Mouse (Mus musculus) heart, adult 18-20 months (tissue): ENCODE measurements at regions not wholly inside any gene's neighbourhood (a gene's known extent, or its start where the extent isn't known, plus 50 kb on each side); places are given as distances from the start of the nearest gene placed in this dataset.

ENCODE experiments used
- DNase-seq, 2 experiments: peaks; one replicate each; pipeline ENCODE4 v3.0.0; 2021 to 2022; ENCODE audit warnings: mixed read lengths in 1 of 2

- no peak for DNase-seq
Measured at GRCm38 (mm10) chr2:74463407-74463806, 115.8 kb downstream of the Lnpk start.

DNA sequence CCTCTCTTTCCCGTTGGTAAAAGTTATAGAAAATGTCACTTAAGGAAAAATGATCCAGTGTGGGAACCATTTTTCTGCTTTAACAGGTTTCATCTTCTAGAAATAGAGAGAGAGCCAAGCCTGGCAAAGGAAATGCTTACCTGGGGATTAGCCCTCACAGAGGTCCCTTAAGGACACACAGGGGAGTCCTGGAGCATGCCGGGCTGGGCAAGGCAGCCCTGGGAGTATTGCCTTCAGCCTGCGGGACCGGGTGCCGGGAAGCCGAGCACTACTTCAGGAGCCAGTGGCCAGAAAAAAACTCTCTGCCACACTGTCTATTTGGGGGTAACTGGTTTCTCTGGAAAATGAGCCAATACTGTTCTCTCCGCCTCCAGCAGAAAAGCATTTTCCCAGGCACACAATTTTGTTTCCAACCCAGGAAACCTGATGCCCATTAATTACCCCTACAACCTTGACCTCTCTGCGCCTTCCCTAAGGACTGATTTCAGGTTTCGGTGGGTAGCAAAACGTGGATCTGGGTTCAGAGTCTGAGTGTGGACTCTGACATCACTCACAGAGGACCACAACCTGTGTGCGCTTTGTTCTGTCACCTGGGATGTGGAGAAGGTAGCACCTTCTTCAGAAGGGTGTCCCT, 117.9 kb downstream of the Lnpk start:
- no peak for DNase-seq

DNA sequence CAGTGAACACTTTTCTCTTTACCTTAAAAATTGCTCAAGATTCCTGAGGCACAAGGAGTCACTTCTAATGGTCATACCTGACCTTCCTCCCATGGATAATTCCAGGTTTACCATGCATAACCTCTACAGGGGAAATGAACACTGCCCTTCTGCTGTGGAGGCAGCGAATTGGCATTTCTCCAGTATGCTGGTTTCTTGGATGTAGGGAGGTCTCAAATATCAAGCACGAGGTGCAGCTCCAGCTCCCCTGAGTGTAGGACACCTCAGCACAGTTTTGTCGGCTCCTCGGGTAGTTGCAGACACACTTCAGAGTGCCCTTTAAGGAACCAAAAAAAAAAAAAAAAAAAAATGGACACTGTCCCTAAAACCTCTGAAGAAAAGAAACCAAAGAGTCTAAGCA, 124.8 kb downstream of the Lnpk start:
- no peak for DNase-seq

DNA sequence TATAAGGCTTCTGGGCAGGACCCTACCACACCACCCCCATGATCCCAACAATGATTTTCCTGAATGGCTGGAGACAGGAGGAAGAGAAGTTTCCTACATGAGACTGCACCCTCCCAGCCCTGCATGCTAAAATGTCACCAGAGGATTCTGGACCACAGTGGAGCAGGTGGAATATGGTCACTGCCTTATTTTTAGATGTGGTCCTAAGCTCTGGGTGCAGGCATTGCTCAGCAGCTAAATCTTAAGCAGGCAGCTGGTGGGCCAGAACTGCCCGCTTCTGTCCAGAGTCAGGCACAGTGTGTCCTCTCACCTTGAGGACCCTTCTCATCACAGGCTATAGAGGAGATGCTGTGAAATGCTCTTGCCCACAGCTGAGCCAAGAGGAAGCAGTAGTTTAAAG, 126.6 kb downstream of the Lnpk start:
- no peak for DNase-seq

GRCm38 (mm10) chr2:74451578-74451977, 127.7 kb downstream of the Lnpk start:
- peak; percentile 20 to 29 for DNase-seq

- no peak for DNase-seq
Measured at GRCm38 (mm10) chr2:74451038-74451437, 128.2 kb downstream of the Lnpk start.

DNA sequence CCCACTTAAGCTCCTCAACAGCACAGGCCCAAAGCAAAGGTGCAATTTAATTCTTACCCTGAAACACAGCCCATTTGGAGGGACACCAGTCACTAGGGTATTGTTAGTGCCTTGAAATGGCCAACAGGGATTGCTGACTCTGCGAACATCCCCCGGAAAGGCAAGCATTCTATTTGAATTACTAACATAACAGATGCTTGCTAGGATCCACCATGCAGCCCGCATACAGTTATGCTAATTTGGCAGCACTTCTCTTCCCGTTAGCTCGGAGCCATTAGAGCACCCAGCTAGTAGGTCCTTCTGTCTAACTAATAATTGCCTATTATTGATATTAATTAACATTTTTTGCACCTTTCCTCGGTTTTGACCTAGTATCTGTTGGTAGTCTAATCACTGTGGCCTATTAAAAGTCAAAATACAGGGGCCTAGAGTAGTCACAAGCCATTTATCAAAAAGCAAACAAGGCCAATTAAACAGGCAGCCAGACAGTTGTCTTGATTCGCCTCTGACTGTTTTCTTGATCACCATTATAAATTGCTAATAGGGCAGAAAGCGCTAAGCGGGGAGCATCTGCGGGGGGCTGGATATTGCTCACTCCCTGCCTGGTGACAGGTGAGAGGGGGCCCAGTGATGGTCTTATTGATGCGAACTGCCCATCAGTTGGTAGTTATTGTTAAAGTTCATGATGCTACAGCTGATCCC, 129.0 kb downstream of the Lnpk start:
- DNase-seq: no peak

DNA sequence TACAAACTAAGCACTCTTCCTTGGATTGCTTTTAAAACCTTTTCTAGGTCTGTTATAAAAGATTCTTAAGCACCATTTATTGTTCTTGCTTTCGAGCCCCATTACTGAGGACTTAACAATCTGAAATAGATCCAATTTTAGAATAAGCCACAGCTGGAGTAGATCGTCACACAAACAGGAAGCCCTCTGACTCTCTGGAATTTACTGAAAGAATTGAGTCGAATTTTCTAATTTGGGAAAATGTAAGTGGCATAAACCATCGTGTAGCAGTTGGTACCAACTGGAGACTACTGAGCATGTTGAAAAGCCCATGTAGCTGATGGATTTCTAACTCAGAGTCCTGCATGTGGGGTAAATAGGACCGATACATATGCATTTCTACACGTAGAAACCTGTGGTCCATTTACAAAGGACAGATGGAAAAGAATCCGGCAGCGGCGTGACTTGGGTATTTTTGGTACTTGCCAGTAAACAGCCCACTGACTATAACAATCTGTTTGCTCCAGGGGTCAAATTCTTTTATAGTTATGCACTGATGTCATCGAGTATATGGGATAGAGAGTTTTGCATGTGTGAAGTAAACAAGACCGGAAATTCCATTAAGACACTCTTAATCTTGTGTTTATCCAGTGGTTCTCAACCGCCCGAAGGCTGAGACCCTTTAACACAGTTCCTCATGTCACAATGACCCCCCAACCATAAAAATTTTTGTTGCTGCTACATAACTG, 143.9 kb downstream of the Lnpk start:
- peak; percentile 5 to 14 for DNase-seq

DNA sequence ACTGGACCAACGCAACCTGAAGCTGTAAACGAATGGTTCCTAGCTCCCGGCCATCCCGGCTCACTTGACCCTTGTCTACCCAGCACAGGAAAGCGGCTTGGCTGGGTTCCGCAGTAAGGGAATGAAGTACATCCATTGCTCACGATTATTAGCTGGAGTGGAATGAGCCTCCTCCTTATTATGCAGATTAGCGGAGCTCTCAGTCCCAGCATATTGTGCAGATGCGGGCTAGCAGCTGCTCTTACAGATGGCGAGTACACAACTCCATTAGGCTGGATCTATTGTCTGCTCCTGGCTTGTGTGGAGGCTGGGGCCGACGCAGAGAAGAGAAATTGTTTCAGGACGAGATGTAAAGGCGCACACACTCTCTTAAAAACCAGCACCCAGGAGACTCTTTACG, 152.5 kb downstream of the Lnpk start:
- DNase-seq: no peak

- DNase-seq: no peak
Measured at GRCm38 (mm10) chr2:74424726-74425125, 154.5 kb downstream of the Lnpk start.

GRCm38 (mm10) chr2:74416097-74416496, 163.1 kb downstream of the Lnpk start:
- no peak for DNase-seq

GRCm38 (mm10) chr2:74414721-74415120, 164.5 kb downstream of the Lnpk start:
- no peak for DNase-seq

DNA sequence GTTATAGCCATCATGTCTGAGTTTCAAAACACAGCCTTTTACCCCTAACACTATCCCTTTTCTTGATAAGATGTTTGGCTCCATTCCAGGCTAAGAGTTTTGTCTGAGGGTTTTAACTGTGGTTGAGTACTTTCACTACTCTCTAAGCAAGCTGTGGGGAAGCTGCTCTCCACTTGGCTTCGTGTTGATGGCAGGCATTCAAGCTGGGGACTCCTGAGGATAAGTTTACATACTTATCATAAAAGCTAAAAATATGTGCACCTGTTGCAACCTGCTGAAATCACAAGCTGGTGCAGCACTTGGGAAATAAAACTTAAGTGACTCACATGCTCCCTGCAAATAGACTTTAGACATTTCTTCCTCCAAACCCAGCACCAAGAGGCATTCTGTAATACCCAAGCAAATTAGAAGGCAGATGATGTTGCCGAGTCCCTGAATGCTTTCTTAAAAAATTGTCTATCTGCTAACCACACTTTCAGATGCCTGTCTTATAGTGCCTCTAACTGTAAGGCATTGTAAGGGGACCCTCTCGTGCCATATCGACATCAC, 169.3 kb downstream of the Lnpk start:
- DNase-seq: peak; percentile 35 to 50

DNA sequence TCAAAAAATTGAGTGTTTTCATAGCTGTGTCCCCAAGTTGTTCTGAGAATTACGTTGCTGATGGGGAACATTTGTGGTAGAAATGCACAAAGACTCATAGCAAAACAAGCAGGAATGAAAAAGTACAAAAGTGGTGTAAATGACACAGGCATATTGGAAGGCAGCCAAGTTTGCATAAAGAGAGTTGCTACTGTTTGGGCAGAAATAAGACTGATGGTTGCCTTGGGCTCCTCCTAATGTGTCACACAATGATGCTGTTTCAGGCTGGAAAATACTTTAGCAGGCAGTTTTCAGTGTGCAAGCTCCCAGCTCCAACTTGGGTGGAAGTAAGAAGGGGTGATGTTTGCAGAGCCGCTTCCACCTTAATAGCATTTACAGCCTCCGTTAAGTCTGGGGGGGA, 174.7 kb downstream of the Lnpk start:
- DNase-seq: no peak

DNA sequence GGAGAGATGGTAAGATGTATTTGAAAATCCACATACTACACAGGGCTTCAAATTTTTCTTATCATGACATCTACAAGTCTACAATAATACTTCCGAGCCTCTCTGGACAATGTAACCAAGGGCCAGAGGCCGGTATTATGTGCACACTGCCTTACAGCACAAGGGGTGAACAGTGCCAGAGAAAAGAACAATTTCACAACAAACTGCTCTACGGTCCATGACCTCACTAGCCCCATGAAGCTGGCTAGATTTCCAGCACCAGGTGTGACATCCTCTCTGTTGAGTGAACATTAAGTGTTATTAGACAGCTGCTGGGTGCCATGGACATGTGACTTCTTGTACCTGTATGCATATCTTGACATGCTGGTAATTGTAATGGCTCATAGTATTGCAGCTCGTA, 188.2 kb downstream of the Lnpk start:
- DNase-seq: no peak

DNA sequence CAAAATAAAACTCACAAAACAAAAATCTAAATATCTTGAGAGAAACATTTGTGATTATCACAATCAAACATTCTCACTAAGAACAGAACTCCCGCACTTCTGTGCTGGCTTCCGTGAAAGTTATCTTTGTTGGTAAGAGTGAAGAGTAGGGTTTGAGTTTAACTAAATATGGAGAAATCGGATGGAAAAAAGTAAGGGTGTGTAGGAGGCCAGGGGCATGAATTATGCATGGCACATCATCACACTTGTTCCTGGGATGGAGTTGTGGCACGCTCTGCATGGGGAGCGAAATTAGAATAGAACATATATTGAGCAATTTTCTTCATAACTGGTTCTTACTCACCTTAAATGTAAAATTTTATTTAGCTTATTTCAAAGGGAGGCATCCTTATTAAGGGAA, 191.2 kb downstream of the Lnpk start:
- no peak for DNase-seq

DNA sequence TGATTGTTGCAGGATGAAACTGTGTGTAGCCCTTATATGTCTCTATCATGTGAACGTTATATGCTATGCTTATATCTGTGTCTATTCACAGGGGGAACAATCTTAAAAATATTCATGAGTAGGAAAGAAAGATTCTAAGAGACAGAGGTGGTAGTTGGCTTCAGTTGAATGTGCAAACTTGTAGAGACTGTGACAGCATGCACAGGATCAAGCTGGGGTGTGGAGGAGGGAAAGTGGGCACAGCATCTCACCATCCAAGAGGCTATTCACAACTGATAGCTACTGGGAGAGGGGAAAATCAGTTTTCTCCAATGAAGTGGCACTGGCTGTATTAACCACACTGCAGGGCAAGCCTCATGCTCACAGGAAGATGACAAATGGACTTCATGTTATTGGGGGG, 194.3 kb downstream of the Lnpk start:
- no peak for DNase-seq

DNA sequence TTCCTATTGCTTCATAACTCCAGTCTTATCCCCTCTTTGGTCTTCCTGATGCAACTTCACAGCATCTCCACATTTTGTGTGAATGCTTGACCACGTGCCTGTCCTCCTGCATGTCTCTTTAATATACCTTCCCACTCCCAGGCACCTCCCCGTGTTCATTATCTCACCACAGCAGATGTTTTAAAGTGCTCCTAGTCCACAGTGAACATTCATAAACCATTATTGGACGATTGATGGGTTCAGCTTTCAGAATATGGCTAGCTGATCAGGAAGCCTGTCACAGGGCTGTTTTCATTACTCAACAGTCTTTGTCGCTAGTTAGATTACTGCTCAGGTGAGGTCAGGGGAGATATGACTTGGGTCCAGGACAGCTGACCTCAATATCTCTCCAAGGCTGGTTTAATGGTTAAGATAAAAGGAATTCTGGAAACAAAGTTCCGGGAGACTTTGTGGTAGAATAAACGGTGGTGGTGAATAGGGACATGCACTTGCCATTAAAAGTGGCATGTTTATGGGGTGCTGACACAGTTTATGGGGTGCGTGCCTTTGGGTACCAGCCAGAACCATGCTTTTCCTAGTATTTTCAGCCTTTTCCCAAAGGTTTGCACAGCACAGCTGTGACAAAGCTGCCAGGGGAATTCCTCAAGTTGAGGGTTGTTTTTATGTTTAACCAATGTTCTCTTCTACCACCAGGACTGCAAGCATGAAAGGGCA, 198.5 kb downstream of the Lnpk start:
- no peak for DNase-seq

GRCm38 (mm10) chr2:74378709-74379108, 200.5 kb downstream of the Lnpk start:
- DNase-seq: no peak

- DNase-seq: no peak
Measured at GRCm38 (mm10) chr2:74373938-74374337, 205.3 kb downstream of the Lnpk start.

- DNase-seq: no peak
Measured at GRCm38 (mm10) chr2:74373056-74373455, 206.2 kb downstream of the Lnpk start.

GRCm38 (mm10) chr2:74363255-74363654, 216.0 kb downstream of the Lnpk start:
- DNase-seq: no peak

GRCm38 (mm10) chr2:74354591-74354990, 224.6 kb downstream of the Lnpk start:
- DNase-seq: peak in 1 of 2 experiments; percentile 8
